Mouse (Mus musculus) liver, postnatal 0 days (tissue): ENCODE results near the gene Adprhl2. TPM values are rescaled to one million over a fixed set of nuclear protein-coding genes. Genes with fewer than 3 reads are reported as not detected.

Experiments used
- ATAC-seq: fragments of 200-750 bp; cut with Nextera tagmentation; 2 replicates; pipeline ENCODE4 v1.8.0; 2017; ENCODE audit warnings: mild to moderate bottlenecking, moderate library complexity
- DNase-seq: peaks from one replicate; pipeline ENCODE4 v3.0.0-alpha.2; 2016
- H3K27ac ChIP-seq: fragments of 300-500 bp; sonication (generic); 2 replicates; pipeline ENCODE4 v1.5.1; 2014; ENCODE audit warnings: antibody characterized with exemption, moderate library complexity, mild to moderate bottlenecking, low read depth
- H3K27me3 ChIP-seq: fragments of 300-500 bp; sonication (generic); 2 replicates; pipeline ENCODE4 v1.6.1; 2014; ENCODE audit warnings: low read length, control low read depth, mixed read lengths; ENCODE audit not compliant: insufficient read depth
- H3K36me3 ChIP-seq: fragments of 300-500 bp; sonication (generic); replicated peaks from 2 replicates; pipeline ENCODE4 v1.6.1; 2014; ENCODE audit warnings: mild to moderate bottlenecking, control low read depth, low read length, moderate library complexity, mixed read lengths; ENCODE audit not compliant: insufficient read depth
- H3K4me1 ChIP-seq: fragments of 300-500 bp; sonication (generic); 2 replicates; pipeline ENCODE4 v1.6.1; 2014; ENCODE audit warnings: antibody characterized with exemption, mild to moderate bottlenecking, control low read depth; ENCODE audit not compliant: insufficient read depth
- H3K4me2 ChIP-seq: fragments of 300-500 bp; sonication (generic); 2 replicates; pipeline ENCODE4 v1.6.1; 2014; ENCODE audit warnings: low read depth, mild to moderate bottlenecking, low read length, moderate library complexity, mixed read lengths
- H3K4me3 ChIP-seq: fragments of 300-500 bp; sonication (generic); 2 replicates; pipeline ENCODE4 v1.5.1; 2014; ENCODE audit warnings: low read depth, low read length
- H3K9ac ChIP-seq: fragments of 300-500 bp; sonication (generic); replicated peaks from 2 replicates; pipeline ENCODE4 v1.6.1; 2014; ENCODE audit warnings: mild to moderate bottlenecking, moderate library complexity
- H3K9me3 ChIP-seq: fragments of 300-500 bp; sonication (generic); 2 replicates; pipeline ENCODE4 v1.6.1; 2016; ENCODE audit warnings: mild to moderate bottlenecking, control low read depth, low read length, mixed read lengths
- CTCF ChIP-seq: sonication (generic); IDR thresholded peaks from 2 replicates; pipeline ENCODE4 v1.5.1; 2016; ENCODE audit warnings: antibody characterized with exemption, low read depth
- EP300 ChIP-seq: IDR thresholded peaks from 2 replicates; pipeline ENCODE4 v1.6.1; 2016; ENCODE audit warnings: antibody characterized with exemption, low read depth, mild to moderate bottlenecking
- WGBS: fragments of 180-500 bp; shearing (Covaris S2); extraction: QIAGEN DNeasy Blood & Tissue Kit; methylation state at CpG from one replicate; pipeline ENCODE4 v1.1.7; 2014; ENCODE audit not compliant: insufficient replicate concordance; 5-methylcytosine and 5-hydroxymethylcytosine counted together
- polyA plus RNA-seq: library from polyadenylated mRNA; unstranded; fragments of >200 nt; fragmentation: Nextera tagmentation; extraction: Ambion mirVana; gene quantifications from 2 replicates; pipeline ENCODE4 v1.2.1, GENCODE M21; 2015

The Adprhl2 gene
- polyA plus RNA-seq, 1 experiment from 2014 or later = 31.9 TPM

DNA sequence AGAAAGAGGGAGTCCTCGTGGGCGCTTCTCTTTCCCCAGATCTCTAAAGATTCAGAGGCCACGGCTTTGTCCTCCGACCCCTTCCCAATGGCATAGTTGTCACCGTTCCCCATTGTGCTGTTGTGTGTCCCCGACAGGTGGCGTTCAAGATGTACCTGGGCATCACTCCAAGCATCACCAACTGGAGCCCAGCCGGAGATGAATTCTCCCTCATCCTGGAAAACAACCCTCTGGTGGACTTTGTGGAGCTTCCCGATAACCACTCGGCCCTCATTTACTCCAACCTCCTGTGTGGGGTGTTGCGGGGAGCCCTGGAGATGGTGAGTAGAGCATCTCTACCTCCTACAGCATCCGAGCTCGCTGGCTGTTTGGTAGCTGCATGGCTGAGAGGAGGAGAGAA lies 47.8 kb downstream of the Adprhl2 start:
- H3K27ac ChIP-seq = no peak overlapping the region
- H3K4me2 ChIP-seq = no peak overlapping the region
- H3K9ac ChIP-seq = no peak overlapping the region
- H3K4me3 ChIP-seq = no peak overlapping the region
- WGBS = 92% methylated on average over 13 of the region's 13 CpGs
- DNase-seq (no peak), ATAC-seq (no peak)
- no peaks in the 10 kb centered on the region for H3K9me3 ChIP-seq
- no peaks in the 10 kb centered on the region for H3K27me3 ChIP-seq
- H3K4me1 ChIP-seq = no peaks in the 10 kb centered on the region
- TF ChIP-seq CTCF = no peak
- no peak for TF ChIP-seq EP300
- H3K36me3 ChIP-seq = peaks cover 12% of the 10 kb centered on the region

DNA sequence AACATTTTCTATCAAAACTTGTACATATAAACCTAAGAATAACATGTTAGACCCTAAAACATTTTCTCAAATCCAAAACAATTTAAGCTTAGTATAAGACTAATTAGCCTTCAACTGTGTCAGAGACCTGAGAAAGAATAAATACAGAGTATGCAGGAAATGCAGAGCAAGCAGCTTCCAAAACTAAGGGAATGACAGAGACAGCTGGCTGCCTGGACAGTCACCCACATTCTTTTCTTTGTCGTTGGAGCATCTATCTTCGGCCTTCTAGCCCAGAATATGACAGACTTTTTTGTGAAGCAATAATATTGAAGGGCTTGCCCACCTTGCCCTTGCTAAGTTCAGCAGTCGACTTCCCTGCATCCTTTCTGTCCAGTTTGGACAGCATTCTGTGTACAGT lies 52.2 kb downstream of the Adprhl2 start:
- Histone ChIP-seq H3K4me1 (no peaks in the 10 kb centered on the region), H3K9ac (no peak overlapping the region), H3K4me2 (no peak overlapping the region), H3K36me3 (peaks cover 10% of the 10 kb centered on the region), H3K9me3 (no peaks in the 10 kb centered on the region), H3K27me3 (no peaks in the 10 kb centered on the region), H3K4me3 (no peak overlapping the region), H3K27ac (no peak overlapping the region)
- ATAC-seq (no peak), DNase-seq (no peak)
- TF ChIP-seq CTCF (no peak), EP300 (no peak)
- WGBS = 79% methylated on average over 3 of the region's 3 CpGs

Other genes with a start within 250 kb of the Adprhl2 start
- gene Lsm10, start 225.1 kb downstream of the Adprhl2 start, polyA plus RNA-seq = 24.7 and 27.7 TPM in 2 replicates
- gene Stk40, start 217.7 kb downstream of the Adprhl2 start, polyA plus RNA-seq = 11.3 and 12.1 TPM in 2 replicates
- gene Eva1b, start 174.0 kb downstream of the Adprhl2 start, polyA plus RNA-seq = 17.1 and 17.7 TPM in 2 replicates
- 2.4 and 2.7 TPM in 2 replicates for gene Sh3d21, start 158.2 kb downstream of the Adprhl2 start, polyA plus RNA-seq
- 47.8 and 62.4 TPM in 2 replicates for gene Thrap3, start 118.9 kb downstream of the Adprhl2 start, polyA plus RNA-seq
- 7.2 and 10.0 TPM in 2 replicates for gene Map7d1, start 65.4 kb downstream of the Adprhl2 start, polyA plus RNA-seq
- gene Trappc3, start 59.4 kb downstream of the Adprhl2 start, polyA plus RNA-seq = 39.0 and 39.2 TPM in 2 replicates
- 0.25 and 0.26 TPM in 2 replicates for gene Col8a2, start 34.9 kb downstream of the Adprhl2 start, polyA plus RNA-seq
- 0.17 and 0.26 TPM in 2 replicates for gene Tekt2, start 4.0 kb upstream of the Adprhl2 start, polyA plus RNA-seq
- 3.8 and 5.2 TPM in 2 replicates for gene Ago3, start 107.9 kb upstream of the Adprhl2 start, polyA plus RNA-seq
- gene Ago1, start 146.9 kb upstream of the Adprhl2 start, polyA plus RNA-seq = 0.94 and 0.97 TPM in 2 replicates
- gene Ago4, start 211.8 kb upstream of the Adprhl2 start, polyA plus RNA-seq = 0.38 and 0.63 TPM in 2 replicates
- 17.2 and 20.6 TPM in 2 replicates for gene Clspn, start 235.2 kb upstream of the Adprhl2 start, polyA plus RNA-seq